Mouse (Mus musculus): ENCODE measurements around the gene Tnni3k. TPM values are rescaled to one million over a fixed set of nuclear protein-coding genes. Genes with fewer than 3 reads are reported as not detected.

Gene Tnni3k
- total RNA-seq, 2 experiments from 2014 or later, result not detected

GRCm38 (mm10) chr3:154970981-154971380 is 84.2 kb downstream of the Tnni3k start:
- no peak for ATAC-seq (replicated peaks; ENCODE audit: low FRiP score, low TSS enrichment, poor library complexity, severe bottlenecking)

- ATAC-seq (replicated peaks; ENCODE audit: low FRiP score, low TSS enrichment, poor library complexity, severe bottlenecking), result no peak
Measured at GRCm38 (mm10) chr3:154961284-154961683, 93.9 kb downstream of the Tnni3k start.

- ATAC-seq (replicated peaks; ENCODE audit: low FRiP score, low TSS enrichment, poor library complexity, severe bottlenecking), result no peak
Measured at GRCm38 (mm10) chr3:154953088-154953487, 102.1 kb downstream of the Tnni3k start.

GRCm38 (mm10) chr3:154949551-154949950 is 105.7 kb downstream of the Tnni3k start:
- ATAC-seq (replicated peaks; ENCODE audit: low FRiP score, low TSS enrichment, poor library complexity, severe bottlenecking), result no peak

GRCm38 (mm10) chr3:154945688-154946161 is 109.5 kb downstream of the Tnni3k start:
- ATAC-seq (replicated peaks; ENCODE audit: low FRiP score, low TSS enrichment, poor library complexity, severe bottlenecking), result no peak

GRCm38 (mm10) chr3:154927757-154928156 is 127.5 kb downstream of the Tnni3k start:
- ATAC-seq (replicated peaks; ENCODE audit: low FRiP score, low TSS enrichment, poor library complexity, severe bottlenecking), result no peak

- no peak for ATAC-seq (replicated peaks; ENCODE audit: low FRiP score, low TSS enrichment, poor library complexity, severe bottlenecking)
Measured at GRCm38 (mm10) chr3:154924936-154925335, 130.3 kb downstream of the Tnni3k start.

- ATAC-seq (replicated peaks; ENCODE audit: low FRiP score, low TSS enrichment, poor library complexity, severe bottlenecking), result no peak
Measured at GRCm38 (mm10) chr3:154915566-154915965, 139.6 kb downstream of the Tnni3k start.

GRCm38 (mm10) chr3:154913641-154914040 is 141.6 kb downstream of the Tnni3k start:
- no peak for ATAC-seq (replicated peaks; ENCODE audit: low FRiP score, low TSS enrichment, poor library complexity, severe bottlenecking)

- peak; percentile 90 for ATAC-seq (replicated peaks; ENCODE audit: low FRiP score, low TSS enrichment, poor library complexity, severe bottlenecking)
Measured at GRCm38 (mm10) chr3:154896737-154897136, 158.5 kb downstream of the Tnni3k start.

GRCm38 (mm10) chr3:154893225-154893624 is 162.0 kb downstream of the Tnni3k start:
- no peak for ATAC-seq (replicated peaks; ENCODE audit: low FRiP score, low TSS enrichment, poor library complexity, severe bottlenecking)

- ATAC-seq (replicated peaks; ENCODE audit: low FRiP score, low TSS enrichment, poor library complexity, severe bottlenecking), result peak; percentile 44; the same call in 1 of the 2 replicates
Measured at GRCm38 (mm10) chr3:154885452-154885851, 169.8 kb downstream of the Tnni3k start.

- peak; percentile 95 for ATAC-seq (replicated peaks; ENCODE audit: low FRiP score, low TSS enrichment, poor library complexity, severe bottlenecking)
Measured at GRCm38 (mm10) chr3:154885048-154885447, 170.2 kb downstream of the Tnni3k start.

- no peak for ATAC-seq (replicated peaks; ENCODE audit: low FRiP score, low TSS enrichment, poor library complexity, severe bottlenecking)
Measured at GRCm38 (mm10) chr3:154881428-154881986, 173.7 kb downstream of the Tnni3k start.

- ATAC-seq (replicated peaks; ENCODE audit: low FRiP score, low TSS enrichment, poor library complexity, severe bottlenecking), result 0 out of 2 replicates have a peak, but pooled peaks have one; percentile 7
Measured at GRCm38 (mm10) chr3:154880536-154880939, 174.7 kb downstream of the Tnni3k start.

- no peak for ATAC-seq (replicated peaks; ENCODE audit: low FRiP score, low TSS enrichment, poor library complexity, severe bottlenecking)
Measured at GRCm38 (mm10) chr3:154880108-154880507, 175.1 kb downstream of the Tnni3k start.

GRCm38 (mm10) chr3:154879515-154879914 is 175.7 kb downstream of the Tnni3k start:
- 0 out of 2 replicates have a peak, but pooled peaks have one; percentile 12 for ATAC-seq (replicated peaks; ENCODE audit: low FRiP score, low TSS enrichment, poor library complexity, severe bottlenecking)

- ATAC-seq (replicated peaks; ENCODE audit: low FRiP score, low TSS enrichment, poor library complexity, severe bottlenecking), result peak; percentile 56
Measured at GRCm38 (mm10) chr3:154879080-154879479, 176.1 kb downstream of the Tnni3k start.

- no peak for ATAC-seq (replicated peaks; ENCODE audit: low FRiP score, low TSS enrichment, poor library complexity, severe bottlenecking)
Measured at GRCm38 (mm10) chr3:154868807-154869206, 186.4 kb downstream of the Tnni3k start.

GRCm38 (mm10) chr3:154861921-154862320 is 193.3 kb downstream of the Tnni3k start:
- no peak for ATAC-seq (replicated peaks; ENCODE audit: low FRiP score, low TSS enrichment, poor library complexity, severe bottlenecking)

- ATAC-seq (replicated peaks; ENCODE audit: low FRiP score, low TSS enrichment, poor library complexity, severe bottlenecking), result no peak
Measured at GRCm38 (mm10) chr3:154859721-154860120, 195.5 kb downstream of the Tnni3k start.

All from megakaryocyte-erythroid progenitor cell, adult 5-6 weeks (primary cell).